Mouse (Mus musculus) kidney, postnatal 14 days (tissue): ENCODE data around the gene RPS10-NUDT3.

ENCODE experiments used
- DNase-seq: peaks from one replicate; pipeline ENCODE4 v3.0.0; 2022; ENCODE audit warnings: mixed read lengths

The RPS10-NUDT3 gene

DNA sequence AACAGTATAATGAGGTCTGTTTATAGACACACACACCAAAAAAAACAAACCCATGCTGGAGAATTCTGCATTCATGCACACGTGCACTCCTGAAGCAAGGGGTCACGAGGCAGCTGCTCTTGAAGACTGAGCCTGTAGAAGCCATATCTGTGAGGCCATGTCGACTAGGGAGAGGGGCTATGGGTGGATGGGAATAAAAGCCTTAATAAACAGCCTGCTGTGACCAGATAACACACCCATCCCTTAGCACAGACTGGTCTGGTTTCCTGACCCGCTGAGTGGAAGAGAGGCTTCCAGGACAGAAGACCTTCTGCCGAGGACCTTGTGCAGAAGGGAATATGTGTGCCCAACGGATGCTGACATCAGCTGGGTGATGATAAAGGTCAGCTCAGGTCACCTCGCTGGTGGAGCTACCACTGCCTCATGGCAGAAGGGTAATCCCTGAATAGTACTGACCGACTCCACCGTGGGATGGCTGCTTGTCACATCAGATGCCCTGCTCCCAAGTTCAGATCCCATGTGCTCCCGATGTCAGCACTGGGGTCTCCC, 61.2 kb downstream of the RPS10-NUDT3 start:
- no peak for DNase-seq

DNA sequence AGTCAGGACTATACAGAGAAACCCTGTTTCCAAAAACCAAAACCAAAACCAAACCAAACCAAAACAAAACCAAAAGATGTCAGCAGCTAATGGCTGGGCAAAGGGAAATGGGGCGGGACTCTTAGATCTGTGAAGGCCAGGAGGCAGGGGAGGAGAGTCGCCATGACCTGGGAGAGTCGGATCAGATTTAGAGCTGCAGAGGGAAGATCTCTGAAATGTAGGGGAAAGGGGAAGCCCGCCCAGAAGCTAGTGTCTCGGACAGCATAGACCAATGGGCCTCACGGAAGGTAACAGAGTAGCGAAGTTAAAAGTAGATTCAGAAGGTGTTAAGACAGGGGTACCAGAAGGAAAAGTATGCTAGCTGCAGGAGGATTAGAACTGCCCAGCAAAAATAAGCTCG, 63.7 kb downstream of the RPS10-NUDT3 start:
- no peak for DNase-seq

DNA sequence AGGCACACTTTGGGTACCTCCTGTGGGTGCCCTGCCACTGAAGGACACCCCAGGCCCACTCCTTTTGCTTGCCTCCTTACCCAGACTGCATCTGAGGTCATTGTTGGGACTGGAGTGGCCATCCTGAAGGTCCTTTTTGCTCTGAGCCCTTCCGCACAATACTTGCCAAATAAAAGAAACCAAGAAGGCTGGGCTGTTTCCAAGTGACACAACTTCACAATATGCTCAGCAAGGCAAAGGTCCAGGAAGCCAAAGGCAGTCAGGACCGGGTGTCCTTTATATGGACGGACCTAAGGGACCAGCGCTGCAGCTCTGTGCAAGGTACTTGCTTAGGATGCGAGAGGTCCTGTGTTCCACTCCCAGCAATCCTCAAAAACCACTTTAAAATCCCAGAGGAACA, 66.8 kb downstream of the RPS10-NUDT3 start:
- DNase-seq = no peak

DNA sequence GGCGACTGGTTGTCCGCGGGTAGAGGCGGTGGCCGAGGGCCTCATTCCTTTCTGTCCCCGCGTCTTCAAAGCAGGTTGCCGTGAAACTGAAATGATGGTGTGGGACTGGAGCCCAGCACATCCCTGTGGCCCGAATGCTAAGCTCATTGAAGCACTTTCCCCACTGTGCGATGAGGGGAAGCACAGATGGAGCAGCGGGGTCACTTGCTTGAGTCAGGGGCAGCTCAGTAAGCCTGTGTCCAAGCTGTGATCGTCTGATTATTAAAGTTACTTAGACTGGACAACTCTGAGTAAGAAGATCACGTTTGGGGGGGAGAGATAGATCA, 69.1 kb downstream of the RPS10-NUDT3 start:
- no peak for DNase-seq

DNA sequence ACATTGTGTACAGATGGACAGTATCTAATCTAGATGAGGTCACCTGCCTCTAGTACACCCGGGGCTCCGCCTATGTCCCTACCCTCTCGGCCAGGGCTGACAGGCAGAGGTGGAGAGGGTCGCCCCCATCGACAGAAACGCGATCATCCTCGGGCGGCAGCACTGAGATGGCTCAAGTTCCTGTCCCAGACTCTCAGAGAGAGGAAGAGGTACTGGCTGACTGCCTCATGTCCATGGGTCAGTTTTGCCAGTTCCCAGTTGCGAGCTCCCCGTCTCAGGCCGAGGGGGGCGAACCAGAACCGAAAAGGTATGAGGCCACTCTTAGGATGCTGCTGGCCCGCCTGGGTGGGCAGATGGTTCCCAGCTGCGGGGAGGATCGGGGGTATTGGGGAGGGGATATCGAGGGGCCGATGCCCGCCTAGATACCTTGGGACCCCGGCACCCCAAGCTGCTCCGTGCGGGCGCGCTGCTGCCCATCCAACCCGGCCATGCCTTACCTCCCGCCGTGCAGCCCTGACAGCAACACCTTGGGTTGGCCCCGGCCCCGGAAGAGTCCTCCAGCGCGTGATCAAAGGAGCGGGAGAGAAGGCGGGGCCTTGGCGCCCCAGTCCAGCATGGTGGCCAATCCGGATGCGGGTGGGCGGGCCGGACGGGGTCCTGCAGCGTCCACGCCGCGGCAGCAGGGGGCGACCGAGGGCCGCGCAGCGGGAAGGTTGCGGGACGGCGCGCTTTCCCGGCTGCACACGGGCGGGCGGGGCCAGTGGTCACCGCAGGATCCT, 69.7 kb downstream of the RPS10-NUDT3 start, which contains the start of gene AI413582:
Gene AI413582, minus strand, starts transcription at position 594 of the 779 bp plus-strand sequence.
- peak; percentile 97 for DNase-seq

DNA sequence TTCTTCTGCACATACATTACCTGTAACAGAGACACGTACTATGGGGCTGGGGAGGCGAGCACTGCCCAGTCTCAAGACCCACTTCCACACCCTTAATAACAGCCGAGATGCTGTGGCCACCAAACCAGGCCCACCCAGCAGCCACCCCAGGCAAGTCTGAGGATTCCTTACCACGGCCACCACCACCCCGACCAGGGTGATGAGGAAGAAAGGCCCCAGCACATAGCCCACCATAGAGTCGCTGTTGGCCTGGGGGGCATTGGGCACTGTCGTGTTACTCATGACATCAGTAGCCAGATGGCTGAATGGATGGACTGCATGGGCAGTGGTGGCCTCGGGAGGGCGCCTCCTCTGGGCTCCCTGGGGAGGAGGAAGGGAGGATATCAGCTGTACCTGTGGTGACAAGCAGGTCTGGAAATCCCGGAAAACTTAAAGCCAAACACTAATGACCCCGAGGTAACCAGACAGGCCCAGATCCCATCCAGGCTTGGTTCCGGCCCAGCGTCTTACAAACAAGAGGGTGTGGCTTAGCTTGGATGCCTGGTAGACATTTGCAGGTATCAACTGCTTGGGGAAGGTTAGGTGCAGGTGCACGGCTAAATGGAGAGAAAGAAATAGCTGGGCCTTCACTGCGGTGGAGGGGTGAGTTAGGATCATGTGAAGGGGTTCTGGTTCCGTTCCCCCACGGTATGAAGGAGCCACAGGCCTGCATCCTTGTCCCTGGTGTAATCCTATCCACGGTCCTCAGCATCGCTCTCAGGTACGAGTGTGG, 70.4 kb downstream of the RPS10-NUDT3 start:
- no peak for DNase-seq

DNA sequence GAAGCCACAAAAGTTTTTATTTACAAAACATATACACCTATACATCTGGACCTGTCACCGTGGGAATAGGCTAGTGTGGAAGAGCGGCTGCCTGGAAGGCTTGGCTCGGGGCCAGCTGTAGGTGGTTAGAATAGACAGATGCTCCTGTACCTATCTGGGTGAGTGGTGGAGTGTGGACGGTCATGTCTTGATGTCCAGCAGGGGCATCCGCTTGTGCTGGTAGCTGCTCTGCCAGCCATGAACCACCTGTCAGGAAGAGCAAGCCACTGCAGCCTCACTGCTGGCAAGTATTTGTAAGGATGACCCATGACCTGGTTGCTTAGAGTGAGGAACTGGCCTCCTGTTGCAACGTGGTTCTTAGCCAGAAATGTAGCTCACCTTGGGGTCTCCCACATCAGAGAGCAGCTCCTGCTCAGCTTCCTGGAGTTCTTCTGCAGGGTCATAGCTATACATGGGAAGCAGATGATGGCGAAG, 71.2 kb downstream of the RPS10-NUDT3 start:
- no peak for DNase-seq

DNA sequence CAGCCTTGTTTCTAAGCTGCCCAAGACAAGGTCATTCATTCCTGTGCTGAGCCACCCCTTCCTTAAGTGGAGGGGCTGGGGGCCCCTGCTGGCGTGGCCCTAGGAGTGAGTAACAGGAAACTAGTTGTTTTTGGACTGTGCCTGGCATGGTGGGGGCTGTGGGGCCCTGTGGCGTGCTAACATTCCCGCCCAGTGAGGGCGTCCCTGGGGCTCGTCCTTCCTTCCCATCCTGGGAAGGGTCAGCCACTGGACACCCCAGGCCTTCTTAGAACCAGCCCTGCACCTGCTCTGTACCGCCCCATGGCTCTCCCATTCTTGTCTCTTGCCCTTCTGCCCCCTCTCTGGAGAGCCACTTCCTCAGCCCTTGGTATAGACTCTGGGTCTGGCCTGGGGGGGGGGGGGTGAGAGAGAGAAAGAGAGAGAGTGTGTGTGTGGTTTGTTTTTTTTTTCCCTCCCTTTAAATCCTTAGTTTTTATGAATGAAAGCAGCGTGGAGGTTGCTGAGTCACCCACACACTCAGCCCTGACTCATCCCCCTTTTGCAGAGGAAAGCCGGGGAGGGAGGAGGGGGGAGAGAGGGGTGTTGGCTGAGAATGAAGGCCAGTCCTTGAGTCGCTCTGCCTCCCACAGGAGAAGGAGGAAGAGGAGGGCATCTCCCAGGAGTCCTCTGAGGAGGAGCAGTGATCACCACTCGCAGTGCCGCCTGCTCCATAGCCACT, 73.1 kb downstream of the RPS10-NUDT3 start:
- DNase-seq = no peak

DNA sequence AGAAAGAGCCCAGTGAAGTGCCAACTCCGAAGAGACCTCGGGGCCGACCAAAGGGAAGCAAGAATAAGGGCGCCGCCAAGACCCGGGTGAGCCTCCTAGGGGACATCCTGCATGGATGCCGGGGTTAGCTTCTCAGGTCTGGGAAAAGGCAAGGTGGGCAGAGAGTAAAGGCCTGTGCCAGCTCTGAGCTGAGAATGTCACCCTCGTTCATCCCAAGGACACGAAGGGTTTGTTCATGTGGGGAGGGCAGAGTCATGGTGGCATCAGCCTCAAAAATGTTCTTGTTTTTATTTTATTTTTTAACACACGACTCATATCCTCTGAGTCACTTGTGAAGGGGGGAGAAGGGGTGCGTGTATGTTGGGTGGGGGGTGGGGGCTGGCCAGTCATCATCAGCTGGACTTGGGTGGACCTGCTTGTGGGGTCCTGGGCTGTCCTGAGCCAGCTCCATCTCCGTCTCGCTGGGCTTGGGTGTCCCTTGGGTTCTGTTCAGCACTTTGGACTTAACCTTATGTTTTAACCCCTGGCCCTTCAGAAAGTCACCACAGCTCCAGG, 74.0 kb downstream of the RPS10-NUDT3 start:
- DNase-seq = no peak

DNA sequence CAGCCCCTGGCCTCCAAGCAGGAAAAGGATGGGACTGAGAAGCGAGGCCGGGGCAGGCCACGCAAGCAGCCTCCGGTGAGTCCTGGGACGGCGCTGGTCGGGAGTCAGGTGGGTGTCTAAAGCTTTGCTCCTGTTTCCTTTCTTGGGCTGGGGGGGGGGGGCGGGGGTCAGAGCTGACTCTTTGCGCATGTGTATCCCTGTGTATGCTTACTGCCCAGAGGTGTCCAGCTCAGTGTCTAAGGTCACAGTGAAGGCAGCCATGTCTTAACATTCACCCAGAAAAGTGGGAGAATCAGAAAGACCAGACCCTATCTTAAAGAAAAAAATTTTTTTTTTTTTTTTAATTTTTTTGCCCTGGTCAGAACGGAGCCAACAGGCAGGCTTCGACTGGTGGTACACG, 75.4 kb downstream of the RPS10-NUDT3 start:
- DNase-seq = no peak

DNA sequence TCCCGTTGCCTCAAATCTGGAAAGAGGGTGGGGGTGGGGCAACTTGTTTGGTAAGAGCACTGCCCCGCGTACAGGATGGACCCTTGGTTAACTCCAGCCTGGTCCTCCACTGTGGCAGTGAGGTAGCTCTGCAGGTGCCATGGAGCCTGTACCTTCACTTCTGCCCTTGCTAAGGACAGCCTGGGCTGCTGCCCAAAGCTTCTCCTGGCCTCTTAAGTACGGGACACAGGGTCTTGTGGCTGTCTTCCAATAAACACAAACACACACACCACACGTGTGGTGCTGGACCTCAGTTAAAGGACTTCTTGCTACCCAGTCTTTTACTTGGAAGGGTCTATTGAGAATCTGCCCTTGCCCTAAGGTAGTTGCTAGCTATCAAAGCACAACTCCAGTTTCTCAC, 76.2 kb downstream of the RPS10-NUDT3 start:
- DNase-seq = no peak

DNA sequence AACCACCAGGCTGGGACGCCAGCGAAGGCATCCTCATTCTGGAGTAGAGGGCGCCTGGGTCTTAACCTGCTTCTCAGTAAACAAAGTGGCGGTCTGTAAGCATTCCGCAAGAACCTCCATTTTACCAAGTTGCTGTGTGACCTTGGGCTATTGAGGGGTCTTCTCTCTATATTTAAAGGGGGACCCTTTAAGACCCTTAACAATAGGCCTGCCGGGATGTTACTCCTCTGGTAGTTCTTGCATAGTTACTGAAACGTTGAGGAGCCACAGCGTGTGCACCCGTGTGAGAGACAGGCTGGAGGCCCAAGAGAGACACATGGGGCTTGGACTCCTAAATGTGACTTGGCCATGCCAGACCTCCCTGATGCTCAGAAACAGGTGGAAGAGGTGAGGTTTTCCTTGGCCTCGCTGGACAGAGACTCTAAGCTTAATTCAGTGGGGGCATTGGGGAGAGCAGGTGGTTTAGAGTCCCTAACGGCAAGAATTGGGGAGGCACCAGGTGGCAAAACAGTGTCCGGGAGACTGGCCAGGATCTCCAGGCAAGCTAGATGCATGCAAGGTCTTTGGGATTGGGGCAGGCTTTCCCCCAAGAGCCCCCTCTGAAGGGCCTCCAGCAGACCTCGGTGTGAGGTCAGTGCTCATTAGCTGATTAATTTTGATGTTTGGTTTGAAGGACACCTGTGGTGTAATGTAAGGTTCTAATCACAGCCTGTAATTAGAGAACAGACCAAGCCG, 76.9 kb downstream of the RPS10-NUDT3 start:
- DNase-seq = no peak

DNA sequence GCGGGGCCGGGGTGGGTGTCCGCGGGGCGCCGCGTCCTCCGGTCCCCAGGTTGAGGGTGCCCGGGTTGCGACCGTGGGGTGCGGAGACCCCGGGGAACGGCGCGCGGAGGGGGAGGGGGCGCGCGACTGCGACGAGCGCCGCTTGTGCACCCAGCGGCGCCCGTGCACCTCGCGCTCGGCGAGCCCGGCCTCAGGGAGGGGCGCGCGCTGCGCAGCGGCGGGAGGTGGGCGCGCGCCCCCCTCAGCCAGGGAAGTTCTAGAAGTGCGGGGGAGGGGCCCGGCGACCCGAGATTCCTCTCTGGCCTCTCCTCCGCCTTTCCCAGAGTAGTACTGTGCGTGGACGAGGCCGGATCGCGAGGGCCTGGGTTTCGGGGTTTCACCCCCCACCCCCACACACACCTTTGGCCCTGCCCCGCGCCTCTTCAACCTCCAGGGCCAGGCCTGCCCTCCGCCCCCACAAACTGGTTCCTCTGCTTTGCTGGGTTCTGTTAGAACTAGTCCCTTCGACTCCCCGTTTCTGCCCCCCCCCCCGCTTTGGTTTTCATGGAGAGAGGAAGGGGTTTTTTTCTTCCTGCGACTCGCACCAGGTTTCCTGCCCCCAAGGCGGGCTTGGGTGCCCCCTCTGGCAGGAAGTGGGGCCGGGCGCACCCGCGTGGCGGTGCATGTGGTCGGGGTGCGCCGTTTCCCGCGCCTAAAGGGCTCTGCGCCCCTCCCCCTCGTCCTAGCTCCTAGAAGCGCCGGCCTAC, 77.7 kb downstream of the RPS10-NUDT3 start:
- peak; percentile 55 for DNase-seq

DNA sequence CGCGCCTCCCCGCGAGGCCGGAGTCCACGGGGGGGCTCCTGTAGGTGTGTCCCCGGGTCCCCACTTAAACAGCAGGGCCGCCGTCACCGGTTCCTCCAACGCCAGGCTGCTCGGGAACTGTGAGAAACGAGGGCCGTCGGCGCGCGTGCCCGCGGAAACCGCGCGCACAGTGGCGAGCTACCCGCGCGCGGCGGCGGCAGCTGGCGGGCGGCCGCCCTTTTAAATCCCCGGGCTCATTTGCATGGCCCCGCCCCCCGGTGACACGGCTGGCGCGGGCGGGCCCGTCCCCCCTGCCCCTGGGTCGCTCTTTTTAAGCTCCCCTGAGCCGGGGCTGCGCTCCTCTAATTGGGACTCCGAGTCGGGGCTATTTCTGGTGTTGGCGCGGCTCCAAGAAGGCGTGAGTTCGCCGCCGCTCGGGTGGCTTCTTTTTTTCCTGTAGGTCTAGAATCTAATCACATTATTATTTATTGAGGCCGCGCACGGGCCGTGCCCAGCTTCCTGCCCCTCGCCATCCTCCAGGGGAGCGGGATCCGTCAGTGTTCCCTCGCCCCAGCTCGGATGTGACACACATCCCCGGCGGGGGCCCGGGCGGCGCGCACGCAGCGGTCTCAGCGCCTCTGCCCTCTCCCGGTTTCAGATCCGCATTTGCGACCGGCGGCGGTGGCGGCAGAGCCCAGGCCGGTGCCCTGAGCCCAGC, 78.6 kb downstream of the RPS10-NUDT3 start, which contains the start of gene Hmga1:
Gene Hmga1, plus strand, starts transcription at position 183 of the 697 bp plus-strand sequence.
- peak; percentile 93 for DNase-seq

DNA sequence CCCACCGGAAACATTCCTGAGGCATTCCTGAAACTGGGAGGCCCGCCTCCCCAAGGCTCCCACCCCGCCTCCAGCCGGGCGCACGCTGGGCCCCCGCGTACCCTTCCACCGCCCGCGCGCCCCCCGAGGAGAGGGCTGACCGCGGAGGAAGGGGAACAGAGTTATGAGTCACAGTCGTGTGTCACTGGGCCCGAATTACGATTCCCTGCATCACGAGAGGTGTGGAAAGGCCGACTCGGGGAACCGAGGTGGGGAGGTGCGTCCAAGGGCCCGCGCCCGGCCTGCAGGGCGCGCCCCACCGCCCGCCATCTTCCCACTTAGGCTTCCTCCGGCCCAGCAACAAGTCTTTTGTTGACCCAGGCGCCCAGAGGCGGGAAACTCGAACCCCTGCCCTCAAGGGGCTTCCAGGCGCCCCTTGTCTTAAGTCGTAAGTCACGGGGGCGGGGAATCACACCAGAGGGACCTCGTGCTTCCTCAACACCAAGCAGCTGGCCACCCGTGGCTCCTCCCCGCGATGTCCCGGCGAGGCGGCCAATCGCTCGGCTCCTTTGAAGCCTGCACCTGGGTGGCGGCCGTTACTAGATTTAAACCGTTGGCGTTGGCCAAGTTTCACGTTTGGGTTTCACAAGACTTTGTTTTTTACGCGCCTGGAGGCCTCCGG, 79.4 kb downstream of the RPS10-NUDT3 start:
- DNase-seq = peak; percentile 79

DNA sequence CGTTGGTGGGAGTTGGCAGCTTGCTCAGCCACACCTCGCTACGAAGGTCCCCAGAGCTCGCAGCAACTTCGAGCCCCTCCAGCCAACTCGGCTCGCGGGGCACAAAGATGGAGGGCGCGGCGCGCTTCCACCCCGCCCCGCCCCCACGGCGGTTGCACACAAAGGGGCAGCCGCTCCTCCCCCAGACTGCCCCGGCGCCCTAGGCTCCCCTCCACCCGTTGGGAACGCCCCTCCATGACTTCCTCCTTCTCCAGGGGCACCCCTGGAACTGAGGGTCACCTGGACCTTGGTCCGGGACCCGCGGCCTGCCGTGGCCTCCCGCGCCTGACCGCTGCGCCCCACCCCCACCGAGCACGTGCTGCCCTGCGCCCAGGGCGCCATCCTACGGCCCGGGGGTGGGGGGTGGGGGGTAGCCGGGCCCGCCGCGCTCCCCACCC, 79.9 kb downstream of the RPS10-NUDT3 start:
- DNase-seq = peak; percentile 65

DNA sequence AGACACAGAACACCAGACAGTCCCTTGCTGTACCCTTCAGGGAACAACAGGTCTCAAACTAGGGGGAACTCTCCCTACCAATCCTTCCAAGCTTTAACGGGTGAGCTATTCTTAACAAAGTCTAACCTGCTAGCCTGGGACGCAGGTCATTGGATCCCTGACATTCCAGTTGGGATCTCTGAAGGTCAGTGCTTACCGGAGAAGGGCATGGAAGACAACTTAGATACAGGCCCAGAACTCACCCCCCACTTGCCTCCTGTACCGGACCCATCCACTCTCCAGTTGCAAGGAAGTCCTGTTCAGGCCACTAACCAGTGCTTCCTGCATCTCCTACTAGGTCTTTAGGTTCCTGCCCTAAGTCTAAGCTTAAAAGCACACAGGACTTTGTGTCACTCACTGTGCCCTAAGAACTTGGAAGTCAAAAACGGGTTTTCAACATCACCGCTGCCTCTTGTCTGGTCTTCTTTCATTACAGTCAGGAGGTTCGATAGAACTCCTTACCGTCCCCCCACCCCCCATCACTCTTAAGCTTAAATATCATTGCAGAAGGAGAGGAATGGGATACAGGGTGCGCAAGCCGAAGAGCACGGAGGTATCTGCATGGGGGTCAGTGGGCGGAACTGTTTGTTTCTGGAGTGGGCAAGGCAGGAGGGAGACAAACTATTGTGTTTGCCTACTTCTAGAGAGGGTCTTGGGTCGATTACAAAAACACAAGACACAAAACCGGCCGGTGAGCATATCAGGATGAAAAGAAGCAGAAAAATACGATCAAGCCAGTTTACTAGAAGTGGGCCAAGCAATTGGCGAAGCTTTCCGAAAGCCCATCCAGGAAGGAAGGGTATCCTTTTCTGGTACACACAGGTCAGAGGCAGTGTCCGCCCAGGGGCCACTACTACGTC, 80.7 kb downstream of the RPS10-NUDT3 start:
- DNase-seq = no peak

DNA sequence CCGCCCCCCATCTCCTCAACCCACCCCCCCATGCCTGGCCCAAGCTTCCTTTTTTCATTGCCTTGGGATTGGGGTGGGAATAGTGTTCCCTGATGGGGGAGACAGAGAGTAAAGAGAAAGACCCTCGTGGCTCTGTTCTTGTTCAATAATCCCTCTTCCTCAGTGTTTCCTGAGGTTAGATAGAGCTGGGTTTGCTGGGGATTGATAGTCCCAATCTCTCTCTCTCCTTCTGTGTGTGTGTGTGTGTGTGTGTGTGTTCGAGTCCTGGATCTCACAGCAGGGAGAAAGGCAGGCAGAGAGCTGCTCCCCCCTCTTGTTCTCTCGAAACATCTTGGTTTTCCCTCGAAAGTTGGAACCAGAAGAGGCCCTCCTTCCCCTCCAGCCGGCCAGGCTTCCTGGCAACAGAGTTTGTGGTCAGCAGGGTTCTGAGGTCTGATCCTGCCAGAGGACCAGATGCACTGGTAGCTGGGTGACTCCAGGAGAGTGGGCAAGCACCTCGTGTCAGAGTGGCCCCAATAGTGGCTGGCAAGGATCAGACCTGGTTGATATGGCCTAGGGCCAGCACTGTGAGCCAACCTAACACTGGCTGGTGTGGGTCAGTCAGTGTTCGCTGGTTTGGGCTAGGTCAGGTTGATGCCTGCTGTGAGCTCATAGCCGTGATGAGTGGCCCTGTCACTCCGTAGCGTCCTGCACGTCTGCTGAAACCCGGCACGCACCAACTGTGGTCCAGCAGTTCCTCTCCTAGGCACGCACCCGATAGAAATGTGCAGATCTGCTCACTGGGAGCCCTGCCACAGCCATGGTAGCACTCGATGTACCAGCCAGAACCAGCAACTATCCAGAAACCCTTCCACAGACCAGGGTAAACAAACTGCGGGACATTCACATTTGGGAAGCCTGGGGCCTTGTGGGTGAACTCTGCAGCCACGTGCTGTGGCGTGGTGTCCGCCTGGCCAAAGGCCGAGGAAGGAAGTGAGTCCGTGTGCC, 82.5 kb downstream of the RPS10-NUDT3 start:
- no peak for DNase-seq
